Comparison of ENCODE assay signal across 13 mouse cellular contexts in the genomic region with DNA sequence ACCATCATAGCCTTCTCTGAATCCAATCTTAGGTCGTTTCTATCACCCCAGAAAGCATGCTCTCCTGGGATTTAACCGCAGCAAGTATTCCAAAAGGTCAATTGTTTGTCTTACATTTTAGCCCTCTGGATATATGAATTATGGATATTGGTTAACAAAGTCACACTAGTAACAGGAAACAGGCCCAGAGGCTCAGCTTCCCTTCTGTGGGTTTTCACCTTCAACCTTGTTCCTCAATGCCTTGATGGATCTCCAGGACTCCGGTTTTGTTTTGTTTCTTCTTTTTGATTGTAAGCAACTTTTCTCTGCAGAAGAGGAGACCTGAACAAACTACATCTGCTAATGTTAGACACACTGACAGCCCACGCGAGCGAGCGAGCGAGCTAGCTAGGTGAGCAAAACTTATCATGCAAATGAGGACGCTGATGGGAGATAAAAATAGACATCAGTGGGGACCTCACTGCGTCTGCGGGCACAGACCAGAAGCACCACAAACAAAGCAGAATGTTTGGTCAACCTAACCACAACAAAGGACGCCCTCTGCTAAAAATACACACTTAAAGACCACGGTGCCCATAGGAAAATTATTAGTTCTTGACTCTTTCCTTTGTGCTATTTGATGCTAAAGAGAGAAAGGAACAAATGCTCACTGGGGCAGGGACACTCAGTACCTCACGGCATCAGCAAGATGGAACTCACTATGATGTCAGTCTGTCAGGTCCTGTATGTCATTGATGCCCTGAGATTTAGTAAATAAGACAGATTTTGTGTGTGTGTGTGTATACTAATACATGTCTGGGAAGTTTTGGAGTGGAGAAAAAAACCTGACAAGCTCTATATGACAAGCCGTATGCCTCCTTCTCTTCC. TPM values are rescaled to one million over a fixed set of nuclear protein-coding genes. Genes with fewer than 3 reads are reported as not detected.
DNase-seq lines count a peak whose midpoint lies in the region; ATAC-seq and TF ChIP-seq lines count a peak whose summit lies in the region.
"Had no signal": no experiment of that assay in that cellular context is flagged by ENCODE, and none has a peak within 500 bp of the region (broad histone marks: within the 10 kb centered on the region; RNA-seq: fewer than 3 reads in every experiment).

No protein-coding gene starts in this region.

- intact Hi-C loops in gastrocnemius, adult 2 months (cut with DNase I): loop anchor here (5.0 kb wide), 1 partner anchor 152 kb away; no protein-coding TSS in a partner anchor
- intact Hi-C loops in gastrocnemius, postnatal 14 days (cut with DNase I; ENCODE audit: low total_unique reads): no loop called here

- ATAC-seq in liver, embryonic 13.5 days (ENCODE audit: low read depth): no peak
- no peak for ATAC-seq in liver, embryonic 11.5 days (replicated peaks; ENCODE audit: low FRiP score)
- ATAC-seq in granulocyte monocyte progenitor cell, adult 5-6 weeks (replicated peaks; ENCODE audit: poor library complexity, severe bottlenecking): peak; percentile 85

- H3K9me3 ChIP-seq in liver, embryonic 13.5 days (replicated peaks): no peaks in the 10 kb centered on the region
- no peaks in the 10 kb centered on the region for H3K9me3 ChIP-seq in liver, embryonic 11.5 days (ENCODE audit: control insufficient read depth, low read length)
- H3K9me3 ChIP-seq: hindbrain, embryonic 12.5 days had no signal

- H3K4me3 ChIP-seq in gastrocnemius, adult 2 months: no peak overlapping the region
- no peak overlapping the region for H3K4me3 ChIP-seq in liver, embryonic 13.5 days (replicated peaks)
- no peak overlapping the region for H3K4me3 ChIP-seq in liver, embryonic 11.5 days (ENCODE audit: low read depth, low read length)
- H3K4me3 ChIP-seq in kidney, adult 2 months (ENCODE audit: insufficient read depth, low read depth, low read length): no peak overlapping the region
- H3K4me3 ChIP-seq: hindbrain, embryonic 12.5 days had no signal

- DNase-seq in gastrocnemius, adult 2 months: no peak
- DNase-seq in gastrocnemius, postnatal 14 days: no peak
- no peak for DNase-seq in liver, embryonic 13.5 days
- no peak for DNase-seq in liver, embryonic 11.5 days (ENCODE audit: low spot score)
- peak; percentile 39 for DNase-seq in naive thymus-derived CD4-positive, alpha-beta T cell, adult 2 months (ENCODE audit: low read depth)
- DNase-seq in kidney, adult 2 months: no peak
- no peak for DNase-seq in kidney, adult 11 months
- DNase-seq: cerebellum, adult 9-11 months; kidney, adult 8-10 months; right cerebral cortex, postnatal 14 days had no signal

- H3K27me3 ChIP-seq in liver, embryonic 13.5 days: no peaks in the 10 kb centered on the region
- no peaks in the 10 kb centered on the region for H3K27me3 ChIP-seq in liver, embryonic 11.5 days (replicated peaks; ENCODE audit: control insufficient read depth, insufficient read depth, low read length)
- H3K27me3 ChIP-seq in kidney, adult 2 months (replicated peaks; ENCODE audit: control insufficient read depth, insufficient read depth, low read length): no peaks in the 10 kb centered on the region
- H3K27me3 ChIP-seq: hindbrain, embryonic 12.5 days had no signal

- H3K9ac ChIP-seq in liver, embryonic 13.5 days: no peak overlapping the region
- H3K9ac ChIP-seq in liver, embryonic 11.5 days (ENCODE audit: low read depth, low read length): no peak overlapping the region
- H3K9ac ChIP-seq: hindbrain, embryonic 12.5 days had no signal

- TF ChIP-seq POLR2A in kidney, adult 2 months (IDR thresholded peaks at IDR 0.05; ENCODE audit: low read depth, low read length): no peak

- no peaks in the 10 kb centered on the region for H3K36me3 ChIP-seq in liver, embryonic 13.5 days
- H3K36me3 ChIP-seq in liver, embryonic 11.5 days (ENCODE audit: control insufficient read depth, insufficient read depth, low read length): no peaks in the 10 kb centered on the region
- no peaks in the 10 kb centered on the region for H3K36me3 ChIP-seq in kidney, adult 2 months (ENCODE audit: control insufficient read depth, insufficient read depth, low read length)

- peak overlapping the region; percentile 17; the same call in 1 of the 2 replicates for H3K4me2 ChIP-seq in liver, embryonic 13.5 days
- H3K4me2 ChIP-seq in liver, embryonic 11.5 days: no peak overlapping the region
- H3K4me2 ChIP-seq: hindbrain, embryonic 12.5 days had no signal

- no peak for TF ChIP-seq CTCF in gastrocnemius, adult 2 months (IDR thresholded peaks at IDR 0.05)
- no peak for TF ChIP-seq CTCF in kidney, adult 2 months (conservative IDR thresholded peaks at IDR 0.05; ENCODE audit: insufficient read depth, insufficient read length, low read depth, low read length)

- WGBS in liver, embryonic 13.5 days (ENCODE audit: insufficient replicate concordance): 40% methylated on average over 15 of the region's 15 CpGs
- WGBS in liver, embryonic 11.5 days: 61% methylated on average over 15 of the region's 15 CpGs
- 78% methylated on average over 15 of the region's 15 CpGs for WGBS in kidney, adult 2 months

- H3K4me1 ChIP-seq in liver, embryonic 13.5 days (replicated peaks): peaks cover 31% of the 10 kb centered on the region
- H3K4me1 ChIP-seq in liver, embryonic 11.5 days (replicated peaks; ENCODE audit: control insufficient read depth, insufficient read depth, low read length): 0 out of 2 replicates have a peak, but pooled peaks cover 2% of the 10 kb centered on the region
- no peaks in the 10 kb centered on the region; the same call in 1 of the 2 replicates for H3K4me1 ChIP-seq in kidney, adult 2 months (ENCODE audit: control insufficient read depth, insufficient read depth, low read length)
- H3K4me1 ChIP-seq: hindbrain, embryonic 12.5 days had no signal

- H3K27ac ChIP-seq in gastrocnemius, adult 2 months: peak overlapping the region; percentile 66
- H3K27ac ChIP-seq in liver, embryonic 13.5 days: no peak overlapping the region
- no peak overlapping the region for H3K27ac ChIP-seq in liver, embryonic 11.5 days (ENCODE audit: low read depth, low read length)
- no peak overlapping the region for H3K27ac ChIP-seq in kidney, adult 2 months (ENCODE audit: insufficient read depth, low read depth, low read length)
- H3K27ac ChIP-seq: hindbrain, embryonic 12.5 days; macrophage had no signal

RNA-seq across cellular contexts. Expression of a gene that starts 18.9 kb away (rescaled TPM):
- total RNA-seq in gastrocnemius, adult 2 months (2021): 100 to 1,000 TPM; 190 to 201 TPM
- 100 to 1,000 TPM; 194 TPM for total RNA-seq in gastrocnemius, postnatal 14 days (2021)
- polyA plus RNA-seq in liver, embryonic 13.5 days (2015; fragmentation: Nextera tagmentation; extraction: Ambion mirVana): 18.1 and 20.0 TPM in 2 replicates
- 50.2 and 52.7 TPM in 2 replicates for polyA plus RNA-seq in liver, embryonic 11.5 days (2014; fragmentation: Nextera tagmentation; extraction: Ambion mirVana)
- total RNA-seq in granulocyte monocyte progenitor cell, adult 5-6 weeks (2014; fragmentation: Nextera tagmentation): 68.7 and 164 TPM in 2 replicates
- total RNA-seq in granulocyte monocyte progenitor cell, adult 5-6 weeks (2017): 22.6 and 26.7 TPM in 2 replicates
- polyA plus RNA-seq in kidney, adult 2 months (2012; rRNA removed): 28.0 and 28.6 TPM in 2 replicates
